Mouse (Mus musculus) forebrain, embryonic 15.5 days (tissue): Measurements from ENCODE around the gene Usp2. TPM values are rescaled to one million over a fixed set of nuclear protein-coding genes. Genes with fewer than 3 reads are reported as not detected.

ENCODE experiments used
- ATAC-seq: fragments of 200-750 bp; cut with Nextera tagmentation; replicated peaks from 2 replicates; pipeline ENCODE4 v1.8.0; 2017; ENCODE audit warnings: mild to moderate bottlenecking, moderate TSS enrichment, moderate library complexity
- H3K27ac ChIP-seq: fragments of 300-500 bp; sonication (generic); replicated peaks from 2 replicates; pipeline ENCODE4 v1.5.1; 2015; ENCODE audit warnings: mild to moderate bottlenecking, inconsistent platforms
- H3K27me3 ChIP-seq: fragments of 300-500 bp; sonication (generic); 2 replicates; pipeline ENCODE4 v1.6.1; 2015; ENCODE audit warnings: inconsistent platforms
- H3K36me3 ChIP-seq: fragments of 300-500 bp; sonication (generic); 2 replicates; pipeline ENCODE4 v1.6.1; 2015; ENCODE audit warnings: mild to moderate bottlenecking, inconsistent platforms
- H3K4me1 ChIP-seq: fragments of 300-500 bp; sonication (generic); 2 replicates; pipeline ENCODE4 v1.6.1; 2015; ENCODE audit warnings: inconsistent platforms
- H3K4me2 ChIP-seq: fragments of 300-500 bp; sonication (generic); replicated peaks from 2 replicates; pipeline ENCODE4 v1.6.1; 2015; ENCODE audit warnings: mild to moderate bottlenecking, inconsistent platforms
- H3K4me3 ChIP-seq: fragments of 300-500 bp; sonication (generic); 2 replicates; pipeline ENCODE4 v1.5.1; 2015; ENCODE audit warnings: mild to moderate bottlenecking, inconsistent platforms
- H3K9ac ChIP-seq: fragments of 300-500 bp; sonication (generic); replicated peaks from 2 replicates; pipeline ENCODE4 v1.6.1; 2015; ENCODE audit warnings: mild to moderate bottlenecking, inconsistent platforms
- H3K9me3 ChIP-seq: fragments of 300-500 bp; sonication (generic); 2 replicates; pipeline ENCODE4 v1.6.1; 2016; ENCODE audit warnings: inconsistent platforms
- WGBS: fragments of 180-500 bp; shearing (Covaris S2); methylation state at CpG from one replicate; pipeline ENCODE4 v1.1.7; 2015; ENCODE audit warnings: mixed read lengths; 5-methylcytosine and 5-hydroxymethylcytosine counted together
- polyA plus RNA-seq: library from polyadenylated mRNA; unstranded; fragments of >200 nt; fragmentation: Nextera tagmentation; extraction: Ambion mirVana; gene quantifications from 2 replicates; pipeline ENCODE4 v1.2.1, GENCODE M21; 2015

Usp2 gene
- polyA plus RNA-seq: 9.0 and 10.0 TPM in 2 replicates

- H3K4me1 ChIP-seq: peaks cover 15% of the 10 kb centered on the region
- H3K36me3 ChIP-seq: no peaks in the 10 kb centered on the region
- no peaks in the 10 kb centered on the region for H3K9me3 ChIP-seq
- no peak within 1 kb of the TSS; the same call in 1 of the 2 replicates for H3K27ac ChIP-seq
- peak within 1 kb of the TSS; percentile 53 for H3K9ac ChIP-seq
- H3K4me3 ChIP-seq: peak within 1 kb of the TSS; percentile 55
- peak; percentile 97 for ATAC-seq
- WGBS: under 1% methylated on average over 38 of the region's 38 CpGs
- H3K27me3 ChIP-seq: no peaks in the 10 kb centered on the region
- H3K4me2 ChIP-seq: peak within 1 kb of the TSS; percentile 95
These were observed at the start of gene Usp2 for GRCm38 (mm10) chr9:44066785-44067225. TSS of gene Usp2 (plus strand) at chr9:44067021.

GRCm38 (mm10) chr9:44017846-44018245, 49.0 kb upstream of the Usp2 start:
- no peak overlapping the region for H3K4me3 ChIP-seq
- WGBS: 83% methylated on average over 5 of the region's 5 CpGs
- H3K27ac ChIP-seq: no peak overlapping the region
- no peaks in the 10 kb centered on the region for H3K27me3 ChIP-seq
- no peak for ATAC-seq
- H3K4me1 ChIP-seq: peaks cover 8% of the 10 kb centered on the region
- no peaks in the 10 kb centered on the region for H3K36me3 ChIP-seq
- no peaks in the 10 kb centered on the region for H3K9me3 ChIP-seq
- no peak overlapping the region for H3K9ac ChIP-seq
- no peak overlapping the region for H3K4me2 ChIP-seq

GRCm38 (mm10) chr9:44020001-44020400, 46.8 kb upstream of the Usp2 start:
- WGBS: 88% methylated on average over 7 of the region's 7 CpGs
- no peaks in the 10 kb centered on the region for H3K27me3 ChIP-seq
- no peak overlapping the region for H3K4me2 ChIP-seq
- no peak overlapping the region for H3K4me3 ChIP-seq
- peaks cover 5% of the 10 kb centered on the region; the same call in 1 of the 2 replicates for H3K4me1 ChIP-seq
- no peak overlapping the region for H3K27ac ChIP-seq
- H3K9ac ChIP-seq: no peak overlapping the region
- H3K9me3 ChIP-seq: no peaks in the 10 kb centered on the region
- ATAC-seq: no peak
- H3K36me3 ChIP-seq: no peaks in the 10 kb centered on the region

- no peak for ATAC-seq
- WGBS: 74% methylated on average over 8 of the region's 8 CpGs
- Histone ChIP-seq H3K4me3 (no peak overlapping the region), H3K4me1 (no peaks in the 10 kb centered on the region), H3K36me3 (no peaks in the 10 kb centered on the region), H3K27me3 (no peaks in the 10 kb centered on the region), H3K9me3 (no peaks in the 10 kb centered on the region), H3K4me2 (no peak overlapping the region), H3K9ac (no peak overlapping the region), H3K27ac (no peak overlapping the region)
These were observed 44.5 kb upstream of the Usp2 start for GRCm38 (mm10) chr9:44022100-44022847.

GRCm38 (mm10) chr9:44024096-44024495, 42.7 kb upstream of the Usp2 start:
- H3K9me3 ChIP-seq: no peaks in the 10 kb centered on the region
- no peak overlapping the region for H3K9ac ChIP-seq
- H3K36me3 ChIP-seq: no peaks in the 10 kb centered on the region
- no peak overlapping the region for H3K4me3 ChIP-seq
- WGBS: 80% methylated on average over 3 of the region's 3 CpGs
- H3K27ac ChIP-seq: no peak overlapping the region
- H3K27me3 ChIP-seq: no peaks in the 10 kb centered on the region
- no peak overlapping the region for H3K4me2 ChIP-seq
- no peaks in the 10 kb centered on the region for H3K4me1 ChIP-seq
- ATAC-seq: no peak

GRCm38 (mm10) chr9:44029580-44030236, 37.1 kb upstream of the Usp2 start:
- no peak for ATAC-seq
- no peak overlapping the region for H3K4me3 ChIP-seq

GRCm38 (mm10) chr9:44030646-44031045, 36.2 kb upstream of the Usp2 start:
- 89% methylated on average over 4 of the region's 4 CpGs for WGBS
- no peak for ATAC-seq
- no peaks in the 10 kb centered on the region for H3K4me1 ChIP-seq

More at GRCm38 (mm10) chr9:44029580-44030236, 37.1 kb upstream of the Usp2 start:
- Histone ChIP-seq H3K9me3 (no peaks in the 10 kb centered on the region), H3K4me2 (no peak overlapping the region), H3K4me1 (no peaks in the 10 kb centered on the region), H3K27me3 (no peaks in the 10 kb centered on the region), H3K27ac (no peak overlapping the region), H3K36me3 (no peaks in the 10 kb centered on the region), H3K9ac (no peak overlapping the region)
- WGBS: 64% methylated on average over 5 of the region's 5 CpGs

GRCm38 (mm10) chr9:44031079-44031478, 35.7 kb upstream of the Usp2 start:
- Histone ChIP-seq H3K9me3 (no peaks in the 10 kb centered on the region), H3K4me2 (no peak overlapping the region), H3K9ac (no peak overlapping the region), H3K4me3 (no peak overlapping the region), H3K27me3 (no peaks in the 10 kb centered on the region), H3K36me3 (no peaks in the 10 kb centered on the region), H3K27ac (no peak overlapping the region), H3K4me1 (no peaks in the 10 kb centered on the region)
- ATAC-seq: no peak
- WGBS: 83% methylated on average over 5 of the region's 5 CpGs

More at GRCm38 (mm10) chr9:44030646-44031045, 36.2 kb upstream of the Usp2 start:
- no peak overlapping the region for H3K4me3 ChIP-seq
- H3K4me2 ChIP-seq: no peak overlapping the region
- no peaks in the 10 kb centered on the region for H3K27me3 ChIP-seq
- no peak overlapping the region for H3K27ac ChIP-seq
- no peaks in the 10 kb centered on the region for H3K36me3 ChIP-seq
- no peaks in the 10 kb centered on the region for H3K9me3 ChIP-seq
- H3K9ac ChIP-seq: no peak overlapping the region

GRCm38 (mm10) chr9:44031946-44032345, 34.9 kb upstream of the Usp2 start:
- Histone ChIP-seq H3K9me3 (no peaks in the 10 kb centered on the region), H3K4me2 (no peak overlapping the region), H3K9ac (no peak overlapping the region), H3K4me3 (no peak overlapping the region), H3K4me1 (no peaks in the 10 kb centered on the region), H3K27me3 (no peaks in the 10 kb centered on the region), H3K27ac (no peak overlapping the region), H3K36me3 (no peaks in the 10 kb centered on the region)
- ATAC-seq: no peak
- 86% methylated on average over 4 of the region's 4 CpGs for WGBS

GRCm38 (mm10) chr9:44033317-44033716, 33.5 kb upstream of the Usp2 start:
- Histone ChIP-seq H3K27me3 (no peaks in the 10 kb centered on the region), H3K9me3 (no peaks in the 10 kb centered on the region), H3K36me3 (no peaks in the 10 kb centered on the region), H3K4me3 (no peak overlapping the region), H3K4me1 (no peaks in the 10 kb centered on the region), H3K9ac (no peak overlapping the region), H3K4me2 (no peak overlapping the region), H3K27ac (no peak overlapping the region)
- 95% methylated on average over 5 of the region's 5 CpGs for WGBS
- ATAC-seq: no peak

GRCm38 (mm10) chr9:44033957-44034727, 32.7 kb upstream of the Usp2 start:
- no peak overlapping the region for H3K27ac ChIP-seq
- 75% methylated on average over 13 of the region's 13 CpGs for WGBS
- no peak for ATAC-seq
- no peaks in the 10 kb centered on the region for H3K27me3 ChIP-seq
- no peak overlapping the region for H3K4me2 ChIP-seq
- H3K4me3 ChIP-seq: no peak overlapping the region
- no peaks in the 10 kb centered on the region for H3K36me3 ChIP-seq
- no peaks in the 10 kb centered on the region for H3K4me1 ChIP-seq
- no peaks in the 10 kb centered on the region for H3K9me3 ChIP-seq
- no peak overlapping the region for H3K9ac ChIP-seq

GRCm38 (mm10) chr9:44037106-44037505, 29.7 kb upstream of the Usp2 start:
- Histone ChIP-seq H3K36me3 (no peaks in the 10 kb centered on the region), H3K9me3 (no peaks in the 10 kb centered on the region), H3K4me3 (no peak overlapping the region), H3K27me3 (0 out of 2 replicates have a peak, but pooled peaks cover 2% of the 10 kb centered on the region), H3K9ac (no peak overlapping the region), H3K4me1 (peaks cover 1% of the 10 kb centered on the region), H3K4me2 (no peak overlapping the region), H3K27ac (no peak overlapping the region)
- ATAC-seq: no peak
- WGBS: 91% methylated on average over 5 of the region's 5 CpGs
